Mouse (Mus musculus): ENCODE measurements at regions not wholly inside any gene's neighbourhood (a gene's known extent, or its start where the extent isn't known, plus 50 kb on each side); places are given as distances from the start of the nearest gene placed in this dataset.

GRCm38 (mm10) chr15:68401006-68401405 lies 1900.3 kb upstream of the Lrrc6 start:
- in situ Hi-C loops (cut with MboI; ENCODE audit: low pct_ligation_motif_present, low pct_unique_long_range_greater_than_20kb, low sequenced_read_pairs) (no loop called here), dilution Hi-C loops (cut with MboI; ENCODE audit: extremely low pct_ligation_motif_present, extremely low pct_unique_long_range_greater_than_20kb, low sequenced_read_pairs) (no loop called here)
- Histone ChIP-seq H3K9ac (ENCODE audit: insufficient read depth, low read depth) (no peak overlapping the region), H3K27ac (ENCODE audit: insufficient read depth, low read depth) (no peak overlapping the region), H3K27me3 (replicated peaks) (no peaks in the 10 kb centered on the region), H3K36me3 (replicated peaks in 1 of 2; ENCODE audit: control insufficient read depth in 1 of 2, insufficient read depth in 1 of 2, low read length in 1 of 2) (no peaks in the 10 kb centered on the region), H3K4me2 (ENCODE audit: insufficient read depth, low read depth, poor library complexity, severe bottlenecking) (no peak overlapping the region), H3K4me3 (replicated peaks in 1 of 3; ENCODE audit: low read depth in 2 of 3, low read length in 2 of 3, poor library complexity in 1 of 3) (no peak overlapping the region), H3K4me1 (ENCODE audit: control insufficient read depth in 1 of 2, insufficient read depth in 2 of 2) (no peaks in the 10 kb centered on the region), H3K9me3 (replicated peaks; ENCODE audit: low read length) (no peaks in the 10 kb centered on the region), H3K79me2 (replicated peaks; ENCODE audit: control insufficient read depth, extremely low read depth, insufficient read depth, poor library complexity, severe bottlenecking) (no peaks in the 10 kb centered on the region)
- TF ChIP-seq MXI1 (IDR thresholded peaks at IDR 0.05; ENCODE audit: low read depth, low read length) (no peak), RAD21 (IDR thresholded peaks at IDR 0.05; ENCODE audit: low read depth, low read length) (no peak), MAFK (IDR thresholded peaks at IDR 0.05; ENCODE audit: insufficient replicate concordance, low read length) (no peak), ZNF384 (IDR thresholded peaks at IDR 0.05; ENCODE audit: low read depth, low read length) (no peak), PAX5 (IDR thresholded peaks at IDR 0.05; ENCODE audit: low read length) (no peak), MAX (IDR thresholded peaks at IDR 0.05; ENCODE audit: low read length) (no peak), ZMIZ1 (IDR thresholded peaks at IDR 0.05; ENCODE audit: low read depth, low read length) (no peak), CHD1 (IDR thresholded peaks at IDR 0.05; ENCODE audit: low read depth, low read length) (no peak), JUN (IDR thresholded peaks at IDR 0.05; ENCODE audit: insufficient read depth, low read depth, low read length) (no peak), KAT2A (IDR thresholded peaks at IDR 0.05; ENCODE audit: insufficient replicate concordance, low read length) (no peak), RCOR1 (conservative IDR thresholded peaks at IDR 0.05; ENCODE audit: low read depth, low read length) (no peak), ETS1 (conservative IDR thresholded peaks at IDR 0.05; ENCODE audit: low read depth, low read length) (no peak), CTCF (conservative IDR thresholded peaks at IDR 0.05 in 1 of 2, IDR thresholded peaks at IDR 0.05 in 1 of 2; ENCODE audit: low read depth in 2 of 2, low read length in 2 of 2) (no peak), SMC3 (IDR thresholded peaks at IDR 0.05; ENCODE audit: low read depth, low read length) (no peak), USF2 (conservative IDR thresholded peaks at IDR 0.05; ENCODE audit: low read depth, low read length) (no peak), NRF1 (IDR thresholded peaks at IDR 0.05; ENCODE audit: low read depth, low read length) (no peak), ZC3H11A (IDR thresholded peaks at IDR 0.05; ENCODE audit: low read depth, low read length) (no peak)
- no peak for DNase-seq (ENCODE audit: extremely low read depth)

DNA sequence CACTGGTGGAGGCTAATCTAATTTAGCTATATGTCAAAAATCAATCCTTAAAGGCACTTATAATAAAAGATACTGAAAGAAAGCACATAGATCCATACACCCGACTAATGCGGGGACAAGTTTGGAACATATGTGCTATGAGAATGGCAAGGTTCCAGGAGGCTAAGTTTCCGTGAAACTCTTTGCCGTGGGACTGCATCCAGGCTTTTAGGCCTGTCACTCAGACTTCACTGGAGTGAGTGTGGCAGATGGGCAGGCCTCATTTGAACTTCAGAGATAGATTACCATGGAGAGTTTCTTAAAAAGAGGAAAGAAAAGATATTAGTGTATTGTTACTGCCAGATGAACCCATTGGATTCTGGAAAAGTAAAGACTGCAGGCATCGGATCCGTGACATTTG lies 1895.9 kb upstream of the Lrrc6 start:
- Histone ChIP-seq H3K4me3 (replicated peaks in 1 of 3; ENCODE audit: low read depth in 2 of 3, low read length in 2 of 3, poor library complexity in 1 of 3) (no peak overlapping the region), H3K27me3 (replicated peaks) (no peaks in the 10 kb centered on the region), H3K27ac (ENCODE audit: insufficient read depth, low read depth) (no peak overlapping the region), H3K4me2 (ENCODE audit: insufficient read depth, low read depth, poor library complexity, severe bottlenecking) (no peak overlapping the region), H3K4me1 (ENCODE audit: control insufficient read depth in 1 of 2, insufficient read depth in 2 of 2) (peaks cover 0 to 11% of the 10 kb centered on the region in 2 experiments; a peak in 2 of 4 replicates), H3K36me3 (replicated peaks in 1 of 2; ENCODE audit: control insufficient read depth in 1 of 2, insufficient read depth in 1 of 2, low read length in 1 of 2) (no peaks in the 10 kb centered on the region), H3K9ac (ENCODE audit: insufficient read depth, low read depth) (no peak overlapping the region), H3K9me3 (replicated peaks; ENCODE audit: low read length) (no peaks in the 10 kb centered on the region), H3K79me2 (replicated peaks; ENCODE audit: control insufficient read depth, extremely low read depth, insufficient read depth, poor library complexity, severe bottlenecking) (no peaks in the 10 kb centered on the region)
- no peak for DNase-seq (ENCODE audit: extremely low read depth)
- TF ChIP-seq JUN (IDR thresholded peaks at IDR 0.05; ENCODE audit: insufficient read depth, low read depth, low read length), result no peak
- no peak for TF ChIP-seq NRF1 (IDR thresholded peaks at IDR 0.05; ENCODE audit: low read depth, low read length)
- no peak for TF ChIP-seq ELF1 (IDR thresholded peaks at IDR 0.05; ENCODE audit: low read depth, low read length)
- no peak for TF ChIP-seq MXI1 (IDR thresholded peaks at IDR 0.05; ENCODE audit: low read depth, low read length)
- no peak for TF ChIP-seq CHD1 (IDR thresholded peaks at IDR 0.05; ENCODE audit: low read depth, low read length)
- in situ Hi-C loops (cut with MboI; ENCODE audit: low pct_ligation_motif_present, low pct_unique_long_range_greater_than_20kb, low sequenced_read_pairs) (no loop called here), dilution Hi-C loops (cut with MboI; ENCODE audit: extremely low pct_ligation_motif_present, extremely low pct_unique_long_range_greater_than_20kb, low sequenced_read_pairs) (no loop called here)

Measured in CH12.LX (cell line).